Mouse (Mus musculus): ENCODE data around the gene Jade3.

DNA sequence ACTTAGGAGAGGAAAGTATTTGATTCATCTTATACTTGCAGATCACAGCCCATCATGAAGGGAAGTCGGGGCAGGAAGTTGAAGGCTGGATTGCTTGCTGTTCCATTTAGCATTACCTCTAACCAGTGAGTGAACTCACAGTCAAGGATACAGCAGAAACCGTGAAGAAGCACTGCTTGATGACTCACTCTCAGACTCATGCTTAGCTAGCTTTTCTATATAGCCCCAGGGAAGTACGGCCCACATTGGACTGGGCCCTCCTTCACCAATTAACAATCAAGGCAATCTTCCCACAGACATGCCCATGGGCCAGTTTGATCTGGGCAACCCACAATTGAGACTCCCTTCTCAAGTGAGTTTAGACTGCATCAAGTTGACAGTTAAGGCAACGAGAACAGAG, 138.5 kb downstream of the Jade3 start:
- TF ChIP-seq CTCF (IDR thresholded peaks at IDR 0.05; ENCODE audit: borderline replicate concordance, extremely low read depth, insufficient read depth, insufficient read length) (no peak), POLR2A (IDR thresholded peaks at IDR 0.05; ENCODE audit: borderline replicate concordance, extremely low read depth, insufficient read depth, insufficient read length, poor library complexity, severe bottlenecking) (no peak)

Data from brain, embryonic 14.5 days (tissue).